Mouse (Mus musculus): Measurements from ENCODE around the gene Scmh1.
"Not testable (repeated sequence)": the region's sequence is repeated elsewhere in the genome, so short reads cannot be mapped to it uniquely, and the experiment has no call there.

The Scmh1 gene

DNA sequence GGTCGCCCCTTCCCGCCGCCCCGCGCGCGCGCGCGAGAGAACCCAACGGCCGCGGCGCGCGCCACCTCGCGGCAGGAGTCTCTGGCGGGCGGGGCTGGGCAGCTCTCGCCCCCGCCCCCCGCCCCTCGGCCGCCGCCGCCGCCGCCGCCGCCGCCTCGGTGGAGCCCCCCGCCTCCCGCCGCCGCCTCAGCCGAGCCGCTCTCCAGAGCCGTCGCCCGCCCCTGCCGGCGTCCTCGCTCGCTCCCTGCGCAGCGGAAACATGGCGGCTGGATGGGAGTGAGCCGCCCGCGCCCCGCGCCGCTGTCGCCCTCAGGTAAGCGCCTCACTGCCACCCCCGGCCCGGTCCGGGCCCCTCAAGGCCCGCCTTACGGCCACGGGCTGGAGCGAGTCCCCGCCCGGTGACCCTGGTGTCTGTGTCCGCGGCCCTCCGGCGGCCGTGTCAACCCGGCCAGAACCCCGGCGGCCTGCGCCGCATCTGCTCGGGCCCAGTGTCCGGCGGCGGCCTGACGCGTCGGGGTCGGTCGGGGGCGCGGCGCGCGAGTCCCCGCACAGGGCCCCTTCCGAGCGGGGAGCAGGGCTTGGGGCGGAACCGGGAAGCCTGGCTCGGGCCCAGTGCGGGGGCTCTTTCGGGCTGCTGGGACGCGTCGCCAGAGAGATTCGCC is at the start of gene Scmh1:
Gene Scmh1, plus strand, starts transcription at position 138 of the 662 bp plus-strand sequence.
- peak; percentile 72 for DNase-seq (ENCODE audit: low spot score)

- no peak for DNase-seq (ENCODE audit: low spot score)
These were observed 45.0 kb upstream of the Scmh1 start for GRCm38 (mm10) chr4:120360011-120360521.

- DNase-seq (ENCODE audit: low spot score), result no peak
These were observed 40.4 kb upstream of the Scmh1 start for GRCm38 (mm10) chr4:120364729-120365128.

- no peak for DNase-seq (ENCODE audit: low spot score)
These were observed 39.6 kb upstream of the Scmh1 start for GRCm38 (mm10) chr4:120365456-120365855.

DNA sequence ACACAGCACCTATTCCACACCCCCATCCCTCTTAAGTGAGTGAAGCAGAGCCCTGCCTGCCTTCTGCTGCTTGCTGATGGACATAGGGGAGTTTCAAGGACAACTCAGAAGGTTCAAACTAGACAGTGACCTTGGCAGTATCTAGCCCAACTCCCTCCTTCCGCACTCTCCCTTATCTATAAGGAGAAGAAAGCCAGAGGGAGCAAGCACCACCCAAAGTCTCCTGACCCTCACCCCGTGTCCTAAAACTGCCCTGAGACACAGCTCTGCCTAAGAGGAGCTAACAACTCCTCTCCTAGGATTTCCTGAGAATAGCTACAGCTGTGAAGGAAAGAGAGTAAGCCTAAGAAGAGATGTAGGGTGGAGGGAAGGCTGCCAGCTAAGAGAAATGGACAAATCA is 37.0 kb upstream of the Scmh1 start:
- DNase-seq (ENCODE audit: low spot score), result no peak

DNA sequence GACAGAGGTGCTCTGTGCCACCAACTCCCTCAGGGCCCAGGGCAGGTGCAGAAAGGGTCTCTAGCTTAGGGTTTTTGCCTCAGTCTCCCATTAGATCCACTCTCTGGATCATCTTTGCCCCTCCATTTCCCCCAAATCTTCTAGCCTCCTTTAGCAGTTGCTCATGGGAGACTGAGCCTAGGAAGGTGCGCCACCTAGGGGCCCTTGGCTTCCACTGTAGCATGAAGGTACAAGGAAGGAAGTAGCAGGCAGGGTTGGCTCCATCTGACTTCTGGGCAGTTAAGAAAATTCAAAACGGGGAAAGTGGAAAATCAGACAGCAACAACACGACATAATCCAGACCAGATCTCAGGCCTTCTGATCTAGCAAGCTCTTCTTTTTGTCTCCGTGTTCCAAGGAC is 36.4 kb upstream of the Scmh1 start:
- DNase-seq (ENCODE audit: low spot score), result no peak

GRCm38 (mm10) chr4:120369156-120369555 is 35.9 kb upstream of the Scmh1 start:
- DNase-seq (ENCODE audit: low spot score), result no peak

- no peak for DNase-seq (ENCODE audit: low spot score)
These were observed 35.2 kb upstream of the Scmh1 start for GRCm38 (mm10) chr4:120369861-120370366.

GRCm38 (mm10) chr4:120372838-120373237 is 32.2 kb upstream of the Scmh1 start:
- DNase-seq (ENCODE audit: low spot score), result no peak

GRCm38 (mm10) chr4:120373813-120374212 is 31.3 kb upstream of the Scmh1 start:
- no peak for DNase-seq (ENCODE audit: low spot score)

DNA sequence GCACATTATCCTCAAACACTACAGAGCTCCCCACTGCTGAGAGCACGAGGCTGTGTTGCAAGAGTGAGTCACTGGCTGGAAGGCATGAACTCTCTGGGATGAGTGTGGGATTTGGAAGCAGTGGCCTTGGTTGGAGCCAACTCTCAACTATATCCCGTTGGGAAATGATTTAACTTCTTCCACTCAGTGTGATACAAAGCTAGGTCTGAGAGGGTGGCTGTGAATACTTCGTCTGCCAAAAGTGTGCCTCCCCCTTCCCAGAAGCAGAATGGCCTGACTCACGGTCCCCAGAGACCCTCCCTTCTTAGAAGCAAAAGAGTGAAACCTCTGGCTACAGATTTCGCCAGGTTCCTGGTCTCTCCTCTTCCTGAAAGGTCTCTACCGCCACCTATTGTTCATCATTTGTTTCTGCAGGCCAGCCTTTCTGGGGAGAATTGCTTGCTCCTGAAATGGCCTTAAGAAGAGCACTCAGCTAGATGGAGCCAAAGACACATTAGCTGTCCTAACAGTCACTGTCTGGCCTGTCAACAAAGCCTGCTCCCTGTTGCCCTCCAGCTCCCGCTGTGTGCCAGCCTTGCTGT is 24.2 kb upstream of the Scmh1 start:
- peak; percentile 52 for DNase-seq (ENCODE audit: low spot score)

DNA sequence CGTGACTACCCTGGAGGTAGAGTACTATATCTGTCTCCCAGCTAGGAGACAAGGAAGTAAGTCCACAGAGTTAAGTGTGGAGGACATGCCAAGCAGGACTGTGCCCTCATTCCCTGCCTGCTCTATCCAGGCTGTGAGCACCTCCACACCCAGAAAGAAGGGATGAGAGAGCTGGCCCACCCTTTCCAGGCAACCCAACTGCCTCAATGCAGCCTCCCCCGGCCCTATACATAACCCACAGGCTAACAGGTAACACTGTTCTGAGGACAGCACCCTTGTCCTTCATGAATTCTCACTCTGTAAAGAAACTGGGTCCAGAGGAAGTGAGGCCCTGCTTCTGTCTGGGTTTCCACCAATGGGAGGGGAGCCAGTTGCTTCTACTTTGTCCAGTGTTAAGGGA is 19.6 kb upstream of the Scmh1 start:
- DNase-seq (ENCODE audit: low spot score), result no peak

GRCm38 (mm10) chr4:120387496-120387895 is 17.6 kb upstream of the Scmh1 start:
- DNase-seq (ENCODE audit: low spot score), result no peak

DNA sequence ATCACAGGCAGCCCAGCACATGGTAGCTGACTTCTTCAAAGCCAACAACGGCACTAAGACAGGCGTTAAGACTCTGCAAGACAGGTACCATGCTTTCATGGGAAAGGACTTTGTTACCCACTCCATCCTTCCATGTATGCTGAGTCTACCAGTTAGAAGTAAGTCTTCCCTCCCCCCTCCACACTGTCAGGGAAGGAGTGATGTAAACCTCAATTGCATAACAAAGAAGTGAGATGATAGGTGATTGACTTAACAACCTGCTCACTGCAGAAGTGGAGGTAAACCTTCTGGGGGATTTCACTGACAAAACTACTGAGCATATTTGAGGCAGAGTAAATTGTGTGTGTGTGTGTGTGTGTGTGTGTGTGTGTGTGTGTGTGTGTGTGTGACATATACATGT is 17.1 kb upstream of the Scmh1 start:
- DNase-seq (ENCODE audit: low spot score), result no peak

GRCm38 (mm10) chr4:120388998-120389542 is 16.0 kb upstream of the Scmh1 start:
- DNase-seq (ENCODE audit: low spot score), result no peak

- DNase-seq (ENCODE audit: low spot score), result no peak
These were observed 15.5 kb upstream of the Scmh1 start for GRCm38 (mm10) chr4:120389546-120389945.

DNA sequence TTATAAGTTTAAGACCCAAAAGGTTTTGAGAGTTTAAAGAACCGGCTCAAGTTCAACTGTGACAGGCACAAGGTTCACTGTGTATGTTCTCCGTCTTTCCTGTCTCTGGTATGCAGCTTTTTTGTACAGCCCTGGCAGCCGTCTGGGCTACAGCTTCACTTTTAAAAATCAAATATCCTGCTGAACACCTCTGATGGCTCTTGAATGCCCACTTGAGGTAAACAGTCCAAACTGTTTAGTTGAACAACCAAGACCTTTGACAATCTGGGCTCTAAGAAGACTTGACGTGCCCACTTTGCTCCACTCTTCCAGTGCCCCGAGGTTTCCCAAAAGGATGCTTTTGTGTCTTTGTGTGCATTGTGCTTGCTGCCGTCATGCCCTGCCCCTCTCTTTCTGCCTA is 13.5 kb upstream of the Scmh1 start:
- no peak for DNase-seq (ENCODE audit: low spot score)

- no peak for DNase-seq (ENCODE audit: low spot score)
These were observed 12.7 kb upstream of the Scmh1 start for GRCm38 (mm10) chr4:120392341-120392740.

- DNase-seq (ENCODE audit: low spot score), result no peak
These were observed 12.3 kb upstream of the Scmh1 start for GRCm38 (mm10) chr4:120392748-120393147.

GRCm38 (mm10) chr4:120400251-120400650 is 4.8 kb upstream of the Scmh1 start:
- DNase-seq (ENCODE audit: low spot score), result no peak

DNA sequence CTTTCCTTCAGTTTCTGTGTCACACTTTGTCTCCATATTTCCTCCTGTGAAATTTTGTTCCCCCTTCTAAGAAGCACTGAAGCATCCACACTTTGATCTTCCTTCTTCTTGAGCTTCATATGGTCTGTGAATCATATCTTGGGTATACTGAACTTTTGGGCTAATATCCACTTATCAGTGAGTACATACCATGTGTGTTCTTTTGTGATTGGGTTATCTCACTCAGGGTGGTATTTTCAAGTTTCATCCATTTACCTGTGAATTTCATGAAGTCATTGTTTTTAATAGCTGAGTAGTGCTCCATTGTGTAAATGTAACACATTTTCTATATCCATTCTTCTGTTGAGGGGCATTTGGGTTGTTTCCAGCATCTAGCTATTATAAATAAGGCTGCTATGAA is 3.0 kb upstream of the Scmh1 start:
- not testable (repeated sequence) for DNase-seq (ENCODE audit: low spot score)

DNA sequence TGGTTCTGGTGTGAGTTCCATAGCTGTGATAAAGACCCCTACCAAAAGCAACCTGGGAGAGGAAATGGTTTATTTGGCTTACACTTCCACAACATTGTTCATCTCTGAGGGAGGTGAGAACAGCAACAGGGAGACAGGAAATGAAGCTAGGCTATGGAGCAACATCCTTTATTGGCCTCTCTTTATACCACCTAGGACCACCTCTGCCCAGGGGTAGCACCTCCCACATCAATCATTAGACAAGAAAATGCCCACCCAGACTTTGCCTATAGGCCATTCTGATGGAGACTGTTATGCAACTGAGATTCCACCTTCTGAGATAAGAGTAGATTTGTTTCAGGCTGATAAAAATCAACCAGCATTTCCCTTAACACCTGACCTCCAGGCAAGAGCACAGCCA is 834 bp upstream of the Scmh1 start:
- DNase-seq (ENCODE audit: low spot score), result no peak

DNA sequence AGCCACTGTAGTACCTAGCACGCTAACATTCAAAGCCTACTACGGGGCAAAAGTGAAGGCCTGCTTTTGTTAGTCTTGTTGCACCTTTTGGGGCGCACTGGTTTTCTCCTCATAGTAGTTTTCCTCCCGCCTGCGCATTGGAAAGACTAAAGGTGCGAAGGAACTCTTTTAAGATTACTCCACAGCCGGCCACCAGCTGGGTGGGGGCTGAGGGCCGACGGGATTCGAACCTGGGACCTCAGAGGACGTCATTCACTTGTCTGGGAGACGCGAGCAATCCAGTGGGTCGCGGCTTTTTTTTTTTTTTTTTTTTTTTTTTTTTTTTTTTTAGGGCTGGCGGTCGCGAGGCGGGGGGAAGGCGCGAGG is 320 bp upstream of the Scmh1 start:
- DNase-seq (ENCODE audit: low spot score), result no peak

Measured in ovary, postnatal 10 days (tissue).